Mouse (Mus musculus) megakaryocyte, embryonic 14.5 days (primary cell): Measurements from ENCODE around the gene Oprm1.

Source experiments
- FLI1 ChIP-seq: IDR thresholded peaks from 2 replicates; pipeline ENCODE4 v1.6.1; 2012; ENCODE audit warnings: low read length, inconsistent platforms, mixed read lengths
- GATA1 ChIP-seq: IDR thresholded peaks from 3 replicates; pipeline ENCODE4 v1.6.1; 2012; ENCODE audit warnings: mixed read lengths, low read length, inconsistent platforms, borderline replicate concordance

DNA sequence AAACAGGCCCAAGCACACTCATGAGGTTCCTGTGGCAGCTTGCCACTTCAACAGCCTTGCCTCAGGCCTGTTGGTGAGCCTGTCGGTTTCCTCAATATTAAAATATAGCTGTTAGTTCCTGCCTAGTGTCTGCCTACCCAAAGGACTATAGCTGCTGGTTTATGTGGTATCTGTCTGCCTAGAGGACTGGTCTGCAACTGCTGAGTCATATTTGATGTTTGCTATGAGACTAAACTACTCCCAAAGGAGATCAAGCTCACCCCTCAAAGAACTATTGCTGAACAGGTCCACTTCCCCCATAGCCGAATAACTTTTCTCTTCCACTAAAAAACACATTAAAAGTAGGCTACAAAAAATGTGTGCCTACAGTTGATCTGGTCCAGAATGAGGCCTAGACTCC lies 315.9 kb downstream of the Oprm1 start:
- TF ChIP-seq GATA1 = no peak
- no peak for TF ChIP-seq FLI1
